Mouse (Mus musculus) CH12.LX (cell line): ENCODE results near the gene Tpm1. TPM values are rescaled to one million over a fixed set of nuclear protein-coding genes. Genes with fewer than 3 reads are reported as not detected.

Source experiments
- DNase-seq: peaks from one replicate; pipeline ENCODE4 v3.0.0-alpha.2; 2013; ENCODE audit errors: extremely low read depth
- H3K27ac ChIP-seq: 2 replicates; pipeline ENCODE4 v1.5.1; 2012; ENCODE audit warnings: low read depth, mild to moderate bottlenecking, control low read depth, moderate library complexity; ENCODE audit not compliant: insufficient read depth
- H3K27me3 ChIP-seq: replicated peaks from 2 replicates; pipeline ENCODE3; 2012; ENCODE audit warnings: inconsistent platforms
- H3K36me3 ChIP-seq, 2 experiments: replicated peaks in 1 of 2; 2 replicates each; pipeline versions ENCODE3 to v1.6.1; 2012; ENCODE audit warnings: inconsistent platforms in 1 of 2, low read length in 1 of 2, mild to moderate bottlenecking in 1 of 2, mixed read lengths in 1 of 2, moderate library complexity in 1 of 2; ENCODE audit not compliant: control insufficient read depth in 1 of 2, insufficient read depth in 1 of 2
- H3K4me1 ChIP-seq, 2 experiments: 2 replicates each; pipeline ENCODE4 v1.6.1; 2012; ENCODE audit warnings: inconsistent platforms in 1 of 2, moderate library complexity in 1 of 2; ENCODE audit not compliant: insufficient read depth in 2 of 2, control insufficient read depth in 1 of 2
- H3K4me2 ChIP-seq: 2 replicates; pipeline ENCODE4 v1.6.1; 2012; ENCODE audit warnings: low read depth, mild to moderate bottlenecking, control low read depth; ENCODE audit not compliant: poor library complexity, insufficient read depth, severe bottlenecking
- H3K4me3 ChIP-seq, 3 experiments: fragments of 150-350 bp in 1 of 3; sonication (generic) in 1 of 3; replicated peaks in 1 of 3; 2 replicates each; pipeline versions ENCODE3 to v1.5.1; 2011 to 2012; ENCODE audit warnings: low read depth in 2 of 3, low read length in 2 of 3, mild to moderate bottlenecking in 2 of 3, moderate library complexity in 2 of 3, control low read depth in 1 of 3, improper control_type of control experiment in 1 of 3, inconsistent platforms in 1 of 3, mixed read lengths in 1 of 3; ENCODE audit not compliant: poor library complexity in 1 of 3
- H3K79me2 ChIP-seq: replicated peaks from 2 replicates; pipeline ENCODE4 v1.6.1; 2012; ENCODE audit warnings: mild to moderate bottlenecking, moderate library complexity; ENCODE audit not compliant: control insufficient read depth, poor library complexity, insufficient read depth, severe bottlenecking; ENCODE audit errors: extremely low read depth
- H3K9ac ChIP-seq: 2 replicates; pipeline ENCODE4 v1.6.1; 2012; ENCODE audit warnings: low read depth, mild to moderate bottlenecking, control low read depth, moderate library complexity; ENCODE audit not compliant: insufficient read depth
- H3K9me3 ChIP-seq: replicated peaks from 2 replicates; pipeline ENCODE3; 2012; ENCODE audit warnings: low read length, inconsistent platforms, mixed read lengths
- CHD2 ChIP-seq: IDR thresholded peaks from 2 replicates; pipeline ENCODE4 v1.6.1; 2011; ENCODE audit warnings: low read length, improper control_type of control experiment
- E2F4 ChIP-seq: IDR thresholded peaks from 2 replicates; pipeline ENCODE4 v1.6.1; 2011; ENCODE audit warnings: low read depth, low read length, improper control_type of control experiment; ENCODE audit not compliant: insufficient replicate concordance
- ELF1 ChIP-seq: IDR thresholded peaks from 2 replicates; pipeline ENCODE4 v1.6.1; 2014; ENCODE audit warnings: low read depth, mild to moderate bottlenecking, inconsistent platforms, low read length, improper control_type of control experiment
- ETS1 ChIP-seq: conservative IDR thresholded peaks from 2 replicates; pipeline ENCODE4 v1.6.1; 2012; ENCODE audit warnings: low read depth, mild to moderate bottlenecking, inconsistent platforms, low read length, improper control_type of control experiment, moderate library complexity
- GABPA ChIP-seq: IDR thresholded peaks from 2 replicates; pipeline ENCODE4 v1.6.1; 2012; ENCODE audit warnings: low read depth, low read length, improper control_type of control experiment, inconsistent platforms; ENCODE audit not compliant: insufficient replicate concordance
- HCFC1 ChIP-seq: IDR thresholded peaks from 2 replicates; pipeline ENCODE4 v1.6.1; 2012; ENCODE audit warnings: low read depth, mild to moderate bottlenecking, inconsistent platforms, low read length, improper control_type of control experiment
- JUN ChIP-seq: IDR thresholded peaks from 2 replicates; pipeline ENCODE4 v1.6.1; 2011; ENCODE audit warnings: low read depth, mild to moderate bottlenecking, low read length, improper control_type of control experiment, moderate library complexity; ENCODE audit not compliant: insufficient read depth
- JUND ChIP-seq: conservative IDR thresholded peaks from 2 replicates; pipeline ENCODE4 v1.6.1; 2011; ENCODE audit warnings: low read depth, low read length, improper control_type of control experiment
- MAFK ChIP-seq: IDR thresholded peaks from 2 replicates; pipeline ENCODE4 v1.6.1; 2011; ENCODE audit warnings: low read length, improper control_type of control experiment; ENCODE audit not compliant: insufficient replicate concordance
- MEF2A ChIP-seq: IDR thresholded peaks from 2 replicates; pipeline ENCODE4 v1.6.1; 2014; ENCODE audit warnings: low read depth, mild to moderate bottlenecking, inconsistent platforms, low read length, improper control_type of control experiment, borderline replicate concordance
- MXI1 ChIP-seq: IDR thresholded peaks from 2 replicates; pipeline ENCODE4 v1.6.1; 2011; ENCODE audit warnings: mild to moderate bottlenecking, low read depth, low read length, improper control_type of control experiment
- MYC ChIP-seq: IDR thresholded peaks from 2 replicates; pipeline ENCODE4 v1.6.1; 2011; ENCODE audit warnings: low read depth, mild to moderate bottlenecking, improper control_type of control experiment, low read length
- NELFE ChIP-seq: IDR thresholded peaks from 2 replicates; pipeline ENCODE4 v1.6.1; 2011; ENCODE audit warnings: low read depth, low read length, improper control_type of control experiment
- NRF1 ChIP-seq: IDR thresholded peaks from 2 replicates; pipeline ENCODE4 v1.6.1; 2014; ENCODE audit warnings: low read depth, mild to moderate bottlenecking, inconsistent platforms, low read length, improper control_type of control experiment, moderate library complexity
- POLR2A ChIP-seq: IDR thresholded peaks from 2 replicates; pipeline ENCODE4 v1.6.1; 2011; ENCODE audit warnings: low read depth, mild to moderate bottlenecking, improper control_type of control experiment, low read length
- POLR2AphosphoS2 ChIP-seq: IDR thresholded peaks from 2 replicates; pipeline ENCODE4 v1.6.1; 2011; ENCODE audit warnings: low read depth, low read length, improper control_type of control experiment
- RAD21 ChIP-seq: IDR thresholded peaks from 2 replicates; pipeline ENCODE4 v1.6.1; 2011; ENCODE audit warnings: low read depth, mild to moderate bottlenecking, low read length, improper control_type of control experiment, moderate library complexity
- SIN3A ChIP-seq: IDR thresholded peaks from 2 replicates; pipeline ENCODE4 v1.6.1; 2012; ENCODE audit warnings: low read length, improper control_type of control experiment, inconsistent platforms
- TCF12 ChIP-seq: IDR thresholded peaks from 2 replicates; pipeline ENCODE4 v1.6.1; 2014; ENCODE audit warnings: low read depth, mild to moderate bottlenecking, inconsistent platforms, low read length, improper control_type of control experiment
- USF2 ChIP-seq: conservative IDR thresholded peaks from 2 replicates; pipeline ENCODE4 v1.6.1; 2011; ENCODE audit warnings: low read depth, low read length, improper control_type of control experiment
- ZMIZ1 ChIP-seq: IDR thresholded peaks from 2 replicates; pipeline ENCODE4 v1.6.1; 2012; ENCODE audit warnings: low read depth, mild to moderate bottlenecking, inconsistent platforms, low read length, improper control_type of control experiment
- dilution Hi-C: fragments of 300-500 bp; cut with MboI; formaldehyde crosslinking; loops from 2 replicates; pipeline ENCODE4 v1.14.3; 2020; ENCODE audit warnings: low sequenced_read_pairs; ENCODE audit not compliant: extremely low pct_unique_long_range_greater_than_20kb, extremely low pct_ligation_motif_present
- in situ Hi-C: fragments of 300-500 bp; cut with MboI; formaldehyde crosslinking; loops from 3 replicates; pipeline ENCODE4 v1.14.3; 2019; ENCODE audit warnings: low sequenced_read_pairs, low pct_ligation_motif_present, low pct_unique_long_range_greater_than_20kb, mixed read lengths
- polyA plus RNA-seq: library from polyadenylated mRNA; unstranded; fragments of >175 nt; gene quantifications from 2 replicates; pipeline ENCODE4 v1.2.1, GENCODE M21; 2012; ENCODE audit warnings: low read depth; ENCODE audit not compliant: insufficient read length
- total RNA-seq, 2 experiments: library from RNA; depleted of rRNA; stranded (reverse); fragments of 300-350 nt in 1 of 2; fragments of >200 nt in 1 of 2; gene quantifications; 2 replicates each; pipeline ENCODE4 v1.2.3; 2012 to 2014

The Tpm1 gene
- total and polyA plus RNA-seq, 3 experiments: 34.6 to 178 (median 63.1) TPM

DNA sequence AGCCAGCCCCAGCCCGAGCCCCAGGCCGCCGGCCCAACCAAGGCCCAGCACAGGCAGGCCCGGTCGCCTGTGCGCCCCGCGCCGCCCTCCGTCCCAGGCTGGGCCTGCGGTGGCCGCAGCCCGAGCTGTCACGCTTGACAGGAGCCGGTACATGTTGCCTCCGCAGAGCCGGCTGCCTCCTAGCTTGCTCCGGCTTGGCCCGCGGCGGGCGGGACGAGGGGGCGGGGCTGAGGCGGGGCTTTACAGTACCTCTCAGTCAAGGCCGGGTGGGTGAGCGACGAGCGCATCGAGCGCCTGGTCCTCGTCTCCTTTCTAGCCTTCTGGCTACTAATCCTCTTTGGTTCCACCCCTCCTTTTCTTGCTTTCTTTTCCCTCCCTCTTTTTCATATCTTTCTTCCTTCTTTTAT, 74.0 kb downstream of the Tpm1 start, which contains the start of gene Lactb (continued):
- TF ChIP-seq ZMIZ1 (no peak), POLR2AphosphoS2 (no peak), MAFK (no peak), GABPA (no peak), SIN3A (peak; percentile 97), HCFC1 (peak; percentile 69), NRF1 (no peak), JUN (no peak), E2F4 (no peak), MYC (no peak), JUND (no peak), NELFE (peak; percentile 72; the same call in 1 of the 2 replicates), RAD21 (no peak), USF2 (no peak)

DNA sequence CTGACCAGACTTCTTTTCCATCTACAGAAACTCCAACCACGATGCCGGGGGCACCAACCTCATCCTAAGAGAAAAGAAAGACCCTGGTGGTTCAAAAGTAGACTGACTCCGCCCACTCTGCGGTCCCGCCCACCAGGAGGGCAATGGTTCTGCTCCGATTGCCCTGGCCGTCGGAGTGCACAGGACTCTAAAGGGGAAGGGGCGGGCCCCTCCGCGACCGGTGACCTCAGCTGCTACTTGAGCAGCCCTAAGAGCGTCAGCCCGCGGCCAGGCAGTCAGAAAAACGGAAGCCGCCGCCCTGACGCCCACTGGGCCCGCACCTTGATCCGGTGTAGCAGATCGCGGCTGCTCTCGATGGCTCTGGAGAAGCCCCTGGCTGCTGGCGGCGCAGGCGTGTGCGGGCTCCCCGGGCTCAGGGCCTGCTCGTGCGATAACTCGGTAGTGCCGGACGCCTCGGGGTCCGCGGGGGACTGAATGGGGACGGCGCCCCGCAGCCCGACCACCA, 74.4 kb downstream of the Tpm1 start:
- Histone ChIP-seq H3K36me3 (peaks cover 7 to 28% of the 10 kb centered on the region in 2 experiments), H3K27ac (peak overlapping the region; percentile 87), H3K79me2 (no peaks in the 10 kb centered on the region), H3K4me3 (peak overlapping the region; percentile 71 to 96 (median 95)), H3K27me3 (no peaks in the 10 kb centered on the region), H3K9me3 (no peaks in the 10 kb centered on the region), H3K4me2 (peak overlapping the region; percentile 47), H3K4me1 (peaks cover 13 to 48% of the 10 kb centered on the region in 2 experiments), H3K9ac (peak overlapping the region; percentile 79)
- TF ChIP-seq NRF1 (peak; percentile 49), RAD21 (no peak), MXI1 (no peak; the same call in none of the 2 replicates), CHD2 (no peak), ETS1 (no peak), MEF2A (0 out of 2 replicates have a peak, but pooled peaks have one; percentile 17), HCFC1 (peak; percentile 45), JUND (no peak), NELFE (no peak; the same call in 1 of the 2 replicates), ELF1 (peak; percentile 64), TCF12 (peak; percentile 47; the same call in 1 of the 2 replicates), POLR2A (peak; percentile 75)
- in situ Hi-C loops (loop anchor here (25.0 kb wide), 1 partner anchor 462 kb away; the partner anchor contains the start of gene Fbxl22), dilution Hi-C loops (no loop called here)
- peak; percentile 96 for DNase-seq

Other genes with a start within 250 kb of the Tpm1 start
- 0.34 and 0.89 TPM in 2 replicates for gene Aph1c, start 214.7 kb downstream of the Tpm1 start, total RNA-seq (2012; rRNA removed)
- 0.07 TPM in 1 of 2 replicates, not detected in the other for gene Aph1c, start 214.7 kb downstream of the Tpm1 start, total RNA-seq (2014; rRNA removed)
- gene Aph1c, start 214.7 kb downstream of the Tpm1 start, polyA plus RNA-seq: 0.10 and 0.53 TPM in 2 replicates
- gene Rab8b, start 129.7 kb downstream of the Tpm1 start, total RNA-seq (2012; rRNA removed): 12.2 and 14.0 TPM in 2 replicates
- gene Rab8b, start 129.7 kb downstream of the Tpm1 start, total RNA-seq (2014; rRNA removed): 28.0 and 31.1 TPM in 2 replicates
- 23.6 and 26.1 TPM in 2 replicates for gene Rab8b, start 129.7 kb downstream of the Tpm1 start, polyA plus RNA-seq
- gene Rps27l, start 103.3 kb downstream of the Tpm1 start, total RNA-seq (2012; rRNA removed): 593 and 709 TPM in 2 replicates
- 1,628 and 1,755 TPM in 2 replicates for gene Rps27l, start 103.3 kb downstream of the Tpm1 start, total RNA-seq (2014; rRNA removed)
- gene Rps27l, start 103.3 kb downstream of the Tpm1 start, polyA plus RNA-seq: 694 and 715 TPM in 2 replicates
- 14.6 and 14.7 TPM in 2 replicates for gene Lactb, start 73.9 kb downstream of the Tpm1 start, total RNA-seq (2012; rRNA removed)
- gene Lactb, start 73.9 kb downstream of the Tpm1 start, total RNA-seq (2014; rRNA removed): 23.7 and 24.5 TPM in 2 replicates
- 29.4 and 31.6 TPM in 2 replicates for gene Lactb, start 73.9 kb downstream of the Tpm1 start, polyA plus RNA-seq